Mouse (Mus musculus): Measurements from ENCODE around the gene Gak.

Gene Gak

GRCm38 (mm10) chr5:108629634-108630483, at the start of gene Gak, which contains the start of gene Tmem175:
Gak (minus strand) TSS chr5:108629755.
Tmem175 (plus strand) TSS chr5:108629770.
- peak; percentile 82 to 91 for DNase-seq (ENCODE audit: low spot score in 2 of 2)

DNA sequence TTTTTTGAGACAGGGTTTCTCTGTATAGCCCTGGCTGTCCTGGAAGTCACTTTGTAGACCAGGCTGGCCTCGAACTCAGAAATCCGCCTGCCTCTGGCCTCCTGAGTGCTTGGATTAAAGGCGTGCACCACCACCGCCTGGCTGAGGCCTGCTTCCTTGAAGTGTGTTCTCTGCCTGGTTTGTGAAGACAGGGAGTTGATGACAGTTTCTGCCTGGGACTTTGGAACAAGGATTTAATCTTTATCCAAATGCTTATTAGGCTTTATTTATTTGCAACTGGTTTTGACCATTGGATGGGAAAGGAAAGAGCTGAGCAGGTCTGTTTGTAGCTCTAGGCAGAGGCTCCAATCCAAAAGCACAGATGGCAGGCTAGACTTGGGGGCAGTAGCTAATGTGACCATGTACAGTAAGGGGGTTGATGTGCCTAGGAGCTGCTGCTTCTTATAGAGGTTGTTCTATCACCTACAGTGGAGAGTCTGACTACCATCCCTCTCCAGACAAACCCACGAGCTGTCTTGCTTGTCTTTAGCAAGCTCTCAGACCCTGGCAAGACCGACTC, 48.8 kb upstream of the Gak start:
- DNase-seq (ENCODE audit: low spot score in 2 of 2) = no peak

GRCm38 (mm10) chr5:108677605-108678295, 48.2 kb upstream of the Gak start:
- peak; percentile 76 to 81 for DNase-seq (ENCODE audit: low spot score in 2 of 2)

DNA sequence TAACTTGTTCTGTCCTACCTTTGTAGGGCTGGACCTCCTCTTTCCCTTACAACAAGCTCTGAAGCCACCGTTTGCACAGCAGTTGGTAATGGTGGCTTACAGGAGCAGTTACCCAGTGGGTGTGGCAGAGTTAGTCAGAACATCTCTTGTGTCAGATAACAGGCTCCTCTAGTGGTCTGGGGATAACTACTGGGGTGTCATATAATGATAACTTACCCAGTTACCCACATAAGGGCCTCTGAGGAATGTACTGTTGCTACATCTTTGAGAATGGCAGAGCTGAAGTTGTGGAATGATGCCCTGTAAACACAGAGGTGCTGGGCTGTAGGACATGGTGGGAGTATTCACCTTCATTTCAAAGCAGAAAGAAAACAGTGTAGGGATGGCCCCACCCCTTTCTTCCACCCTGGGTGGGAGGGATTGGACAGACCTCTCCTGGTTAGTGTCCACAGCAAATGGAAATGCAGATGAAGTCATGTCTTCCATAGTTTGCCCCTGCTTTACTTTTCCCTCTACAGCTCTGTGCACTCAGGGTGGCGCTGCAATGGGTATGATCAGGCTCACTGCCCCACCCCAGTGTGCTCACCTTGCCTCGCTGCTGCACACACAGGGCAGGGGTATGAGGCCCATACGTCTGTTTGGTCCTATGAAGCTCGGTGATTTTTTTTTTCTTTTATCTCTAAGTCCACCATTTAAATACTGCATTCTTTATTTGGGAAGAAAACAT, 47.4 kb upstream of the Gak start:
- DNase-seq (ENCODE audit: low spot score in 2 of 2) = peak in 1 of 2 experiments; percentile 31

DNA sequence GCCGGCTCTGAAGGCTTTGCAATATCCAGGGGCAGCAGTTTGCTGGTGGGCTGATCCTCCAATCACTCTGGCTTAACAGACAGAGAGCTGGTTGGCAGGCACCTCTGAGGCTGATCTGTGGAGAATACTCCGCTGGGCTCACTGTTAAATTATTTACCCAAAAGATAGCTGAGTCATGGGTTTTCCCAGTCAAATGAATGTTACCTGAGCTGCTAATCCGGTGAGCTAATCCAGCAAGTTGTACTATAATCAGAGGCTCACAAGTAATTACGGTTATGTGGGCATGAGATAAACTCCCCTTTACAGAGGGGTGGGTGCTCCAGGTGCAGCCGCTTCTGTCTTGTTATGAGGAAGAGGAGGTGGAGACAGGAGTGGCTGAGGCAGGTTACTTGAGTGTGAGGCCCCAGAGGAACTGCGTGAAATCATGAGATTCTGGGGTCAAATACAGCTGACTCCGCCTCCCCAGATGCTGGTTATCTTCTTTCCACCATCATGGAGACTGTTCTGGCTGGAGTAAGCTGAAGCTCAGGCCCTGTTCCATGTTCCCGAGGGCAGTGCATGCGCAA, 45.8 kb upstream of the Gak start, which contains the start of gene Slc26a1:
Gene Slc26a1, minus strand, starts transcription at position 319 of the 566 bp plus-strand sequence.
- DNase-seq (ENCODE audit: low spot score in 2 of 2) = no peak

- no peak for DNase-seq (ENCODE audit: low spot score in 2 of 2)
Measured at GRCm38 (mm10) chr5:108674624-108675023, 45.1 kb upstream of the Gak start.

- DNase-seq (ENCODE audit: low spot score in 2 of 2) = no peak
Measured at GRCm38 (mm10) chr5:108671757-108672156, 42.2 kb upstream of the Gak start.

- DNase-seq (ENCODE audit: low spot score in 2 of 2) = no peak
Measured at GRCm38 (mm10) chr5:108670785-108671184, 41.2 kb upstream of the Gak start.

- DNase-seq (ENCODE audit: low spot score in 2 of 2) = no peak
Measured at GRCm38 (mm10) chr5:108669986-108670385, 40.4 kb upstream of the Gak start.

GRCm38 (mm10) chr5:108668977-108669936, 39.7 kb upstream of the Gak start, which contains the start of gene Dgkq:
Dgkq (minus strand) TSS chr5:108669672.
- peak; percentile 81 to 82 for DNase-seq (ENCODE audit: low spot score in 2 of 2)

- DNase-seq (ENCODE audit: low spot score in 2 of 2) = no peak
Measured at GRCm38 (mm10) chr5:108668387-108668932, 38.9 kb upstream of the Gak start.

- DNase-seq (ENCODE audit: low spot score in 2 of 2) = no peak
Measured at GRCm38 (mm10) chr5:108667370-108667769, 37.8 kb upstream of the Gak start.

- no peak for DNase-seq (ENCODE audit: low spot score in 2 of 2)
Measured at GRCm38 (mm10) chr5:108665066-108665465, 35.5 kb upstream of the Gak start.

GRCm38 (mm10) chr5:108662772-108663171, 33.2 kb upstream of the Gak start:
- no peak for DNase-seq (ENCODE audit: low spot score in 2 of 2)

DNA sequence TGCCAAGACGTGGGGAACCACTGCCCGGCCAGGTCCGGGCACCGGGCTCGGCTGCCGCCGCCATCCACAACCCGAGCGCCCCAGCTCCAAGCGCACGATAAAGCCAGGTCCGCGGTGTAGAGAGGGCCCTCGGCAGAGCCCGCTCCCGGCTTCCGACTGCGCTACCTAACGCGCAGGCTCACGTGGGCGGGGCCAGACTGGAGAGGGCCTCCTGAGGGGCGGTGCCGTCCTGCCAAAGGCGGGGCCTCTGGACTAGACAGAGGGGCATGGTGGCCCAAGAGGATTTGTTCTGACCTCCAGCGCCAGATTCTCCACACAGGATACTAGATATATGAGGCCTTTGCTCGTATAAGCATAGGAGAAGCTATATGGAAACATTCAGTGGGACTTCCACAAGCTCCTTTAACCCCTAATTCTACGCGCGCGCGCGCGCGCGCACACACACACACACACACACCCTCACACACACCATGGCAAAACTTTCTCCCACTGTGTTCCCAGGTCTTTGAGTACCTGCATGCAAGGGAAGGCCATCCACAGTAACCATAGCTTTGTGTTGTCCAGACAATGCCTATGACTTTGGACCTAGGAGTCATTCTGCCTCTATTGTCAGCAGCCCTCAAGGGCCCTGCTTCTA, 31.2 kb upstream of the Gak start:
- peak; percentile 78 to 89 for DNase-seq (ENCODE audit: low spot score in 2 of 2)

DNA sequence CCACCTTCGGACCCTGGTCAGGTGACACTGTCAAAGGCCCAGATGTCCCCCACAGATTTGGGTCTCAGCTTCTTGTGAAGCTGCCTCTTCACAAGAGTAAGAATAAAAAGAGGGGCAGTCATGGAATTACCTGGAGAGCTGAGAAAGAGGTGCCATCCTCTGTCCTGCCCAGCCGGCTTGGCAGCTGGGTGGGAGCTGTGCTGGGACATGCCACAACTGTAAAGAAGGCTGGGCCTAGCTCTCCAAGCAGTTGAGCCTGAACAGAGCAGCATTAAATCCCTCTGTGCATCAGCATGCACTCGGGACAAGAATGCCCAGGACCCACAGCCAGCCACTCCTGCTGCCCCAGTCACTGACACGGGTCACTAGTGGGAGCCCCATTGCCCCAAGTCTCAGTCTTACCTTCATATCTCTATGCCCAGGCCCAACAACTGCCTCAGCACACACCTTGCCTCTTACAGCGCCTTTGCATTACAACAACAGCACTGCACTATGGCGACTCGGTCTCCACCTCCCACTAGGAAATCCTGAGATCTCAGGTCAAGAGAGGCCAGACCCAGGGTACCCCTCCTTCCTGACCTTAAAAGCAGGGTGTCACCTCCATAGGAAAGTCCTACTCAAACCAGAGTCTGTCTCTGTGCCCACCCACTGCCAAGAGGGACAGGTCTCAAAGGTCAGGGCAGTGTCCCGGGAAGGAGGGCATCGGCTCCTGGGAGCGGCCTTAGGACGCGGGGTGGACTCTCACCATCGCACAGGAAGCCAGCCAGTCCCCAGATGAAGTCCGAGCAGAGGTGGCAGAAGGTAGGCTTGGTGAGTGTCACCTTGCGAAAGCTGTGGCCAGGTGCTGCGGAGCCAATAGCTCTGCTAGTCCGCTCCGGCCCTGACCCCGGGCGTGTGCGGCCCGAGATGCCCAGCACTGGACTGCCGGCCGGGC, 30.4 kb upstream of the Gak start, which contains the start of gene Idua:
Gene Idua, plus strand, starts transcription at position 634 of the 934 bp plus-strand sequence.
- DNase-seq (ENCODE audit: low spot score in 2 of 2) = peak in 1 of 2 experiments; percentile 18

DNA sequence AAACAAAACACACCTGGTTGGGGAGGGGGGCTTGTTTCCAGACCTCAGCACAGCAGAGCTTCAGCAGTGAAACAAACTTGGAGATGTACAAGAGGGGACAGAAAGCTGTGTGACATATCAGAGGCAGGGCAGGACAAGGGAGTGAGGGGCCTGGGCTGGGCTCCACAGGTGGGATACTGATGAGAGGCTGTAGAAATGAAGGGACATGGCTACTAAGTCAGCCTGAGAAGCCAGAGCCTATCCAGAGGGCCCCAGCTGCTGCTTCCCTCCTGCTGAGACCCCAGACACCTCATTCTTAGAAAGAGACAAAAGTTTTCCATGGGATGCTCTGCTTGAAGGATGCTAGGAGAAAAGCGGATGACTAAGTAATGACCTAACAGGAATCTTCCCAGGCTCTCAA, 29.1 kb upstream of the Gak start:
- no peak for DNase-seq (ENCODE audit: low spot score in 2 of 2)

DNA sequence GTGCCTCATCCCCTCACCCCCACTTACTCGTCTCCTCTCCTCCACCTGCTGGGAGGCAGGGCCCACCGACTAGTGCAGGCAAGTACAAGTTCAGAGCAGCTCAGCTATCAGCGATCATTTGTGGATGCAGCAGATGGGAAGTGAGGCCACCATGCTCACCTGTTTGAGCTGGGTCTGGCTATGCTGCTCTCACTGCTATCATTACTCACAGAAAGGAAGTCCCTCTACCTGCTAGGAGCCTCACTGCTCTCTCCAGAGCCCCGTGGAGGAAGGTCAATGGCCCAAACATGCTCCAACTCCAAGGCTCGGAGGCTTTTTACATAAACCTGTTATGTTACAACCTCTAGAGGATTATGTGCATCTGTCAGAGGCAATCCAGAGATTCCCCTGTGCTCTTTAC, 27.9 kb upstream of the Gak start:
- no peak for DNase-seq (ENCODE audit: low spot score in 2 of 2)
